Mouse (Mus musculus) activated CD4-positive, CD25-positive, alpha-beta regulatory T cell, adult 4 months (primary cell): ENCODE results near the gene Tbca. TPM values are rescaled to one million over a fixed set of nuclear protein-coding genes. Genes with fewer than 3 reads are reported as not detected.

Source experiments
- ATAC-seq: one replicate; pipeline ENCODE4 v1.8.0; 2017
- polyA plus RNA-seq, 2 experiments: library from polyadenylated mRNA; unstranded; fragments of 100-300 nt; shearing (Covaris generic); gene quantifications; one replicate each; pipeline ENCODE4 v1.2.1; 2017

The Tbca gene
- polyA plus RNA-seq, 2 experiments from 2014 or later: 229 to 310 TPM

- ATAC-seq: no peak
Observed at GRCm38 (mm10) chr13:94849351-94849750, 60.6 kb downstream of the Tbca start.

GRCm38 (mm10) chr13:94858016-94858575 is 69.4 kb downstream of the Tbca start:
- ATAC-seq: no peak

GRCm38 (mm10) chr13:94859256-94859655 is 70.5 kb downstream of the Tbca start:
- no peak for ATAC-seq

GRCm38 (mm10) chr13:94862491-94863230 is 74.0 kb downstream of the Tbca start:
- ATAC-seq: no peak

- no peak for ATAC-seq
Observed at GRCm38 (mm10) chr13:94866906-94867305, 78.2 kb downstream of the Tbca start.

GRCm38 (mm10) chr13:94867772-94868171 is 79.1 kb downstream of the Tbca start:
- no peak for ATAC-seq

- peak; percentile 65 for ATAC-seq
Observed at GRCm38 (mm10) chr13:94868478-94868950, 79.8 kb downstream of the Tbca start.

- ATAC-seq: no peak
Observed at GRCm38 (mm10) chr13:94869541-94869940, 80.8 kb downstream of the Tbca start.

- no peak for ATAC-seq
Observed at GRCm38 (mm10) chr13:94870071-94870460, 81.4 kb downstream of the Tbca start.

- ATAC-seq: no peak
Observed at GRCm38 (mm10) chr13:94870461-94871186, 81.9 kb downstream of the Tbca start.

- no peak for ATAC-seq
Observed at GRCm38 (mm10) chr13:94871806-94872320, 83.2 kb downstream of the Tbca start.

- no peak for ATAC-seq
Observed at GRCm38 (mm10) chr13:94872439-94872838, 83.7 kb downstream of the Tbca start.

GRCm38 (mm10) chr13:94873111-94874038 is 84.7 kb downstream of the Tbca start:
- no peak for ATAC-seq

GRCm38 (mm10) chr13:94874039-94874425 is 85.3 kb downstream of the Tbca start:
- no peak for ATAC-seq

GRCm38 (mm10) chr13:94874656-94875395 is 86.1 kb downstream of the Tbca start:
- ATAC-seq: no peak

- ATAC-seq: no peak
Observed at GRCm38 (mm10) chr13:94875396-94875880, 86.7 kb downstream of the Tbca start, which contains the start of gene Otp. Gene Otp (plus strand): TSS chr13:94875602.

GRCm38 (mm10) chr13:94876286-94877210 is 87.8 kb downstream of the Tbca start:
- no peak for ATAC-seq

GRCm38 (mm10) chr13:94877211-94877590 is 88.5 kb downstream of the Tbca start:
- no peak for ATAC-seq

- no peak for ATAC-seq
Observed at GRCm38 (mm10) chr13:94877991-94878745, 89.5 kb downstream of the Tbca start.
